Mouse (Mus musculus) heart, adult 8-10 months (tissue): ENCODE results near the gene Gbp4. TPM values are rescaled to one million over a fixed set of nuclear protein-coding genes. Genes with fewer than 3 reads are reported as not detected.
"Not testable (repeated sequence)": the region's sequence is repeated elsewhere in the genome, so short reads cannot be mapped to it uniquely, and the experiment has no call there.

Source experiments
- DNase-seq: peaks from one replicate; pipeline ENCODE4 v3.0.0; 2022; ENCODE audit warnings: low spot score
- total RNA-seq, 4 experiments: library from RNA; stranded (reverse); gene quantifications; 2 replicates each; pipeline ENCODE4 v1.2.4; 2022

Gbp4 gene
- 1 to 10 TPM; 4.1 to 6.9 (median 5.7) TPM for total RNA-seq

DNA sequence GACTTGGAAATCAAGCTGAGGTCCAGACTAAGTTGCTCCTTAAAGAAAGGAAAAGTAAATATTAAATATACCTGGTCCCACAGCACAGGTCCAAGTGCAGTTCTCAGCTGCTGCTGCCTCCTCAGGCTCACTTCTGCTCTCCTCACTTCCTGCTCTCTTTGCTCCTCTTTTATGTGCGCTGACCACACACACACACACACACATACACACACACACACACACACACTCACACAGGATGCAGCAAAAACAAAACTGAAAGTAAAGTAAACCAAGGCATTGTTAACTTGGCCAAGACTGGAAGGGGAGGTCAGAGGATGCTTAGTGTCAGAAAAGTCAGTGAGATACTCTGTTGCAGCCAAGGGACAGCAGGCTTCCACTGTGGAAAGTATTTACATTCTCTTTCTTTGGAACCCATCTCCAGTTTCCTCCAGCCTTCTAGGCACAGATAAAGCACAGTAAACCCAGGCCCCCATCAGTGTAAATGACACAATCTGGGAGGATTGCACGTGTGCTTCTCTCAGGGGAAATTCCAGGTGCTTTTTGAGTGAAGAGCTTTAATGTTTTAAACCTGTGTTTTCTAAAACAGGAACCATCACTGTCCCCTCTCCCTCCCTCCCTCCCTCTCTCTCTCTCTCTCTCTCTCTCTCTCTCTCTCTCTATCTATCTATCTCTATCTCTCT, at the start of gene Gbp4, which contains the start of the genes Gbp9 and Gbp8:
Gbp4 (minus strand) TSS at position 178 of the 680 bp plus-strand sequence.
Gbp9 (minus strand) TSS at position 131 of the 680 bp plus-strand sequence.
Gbp8 (minus strand) TSS at position 132 of the 680 bp plus-strand sequence.
- DNase-seq, result peak; percentile 56

DNA sequence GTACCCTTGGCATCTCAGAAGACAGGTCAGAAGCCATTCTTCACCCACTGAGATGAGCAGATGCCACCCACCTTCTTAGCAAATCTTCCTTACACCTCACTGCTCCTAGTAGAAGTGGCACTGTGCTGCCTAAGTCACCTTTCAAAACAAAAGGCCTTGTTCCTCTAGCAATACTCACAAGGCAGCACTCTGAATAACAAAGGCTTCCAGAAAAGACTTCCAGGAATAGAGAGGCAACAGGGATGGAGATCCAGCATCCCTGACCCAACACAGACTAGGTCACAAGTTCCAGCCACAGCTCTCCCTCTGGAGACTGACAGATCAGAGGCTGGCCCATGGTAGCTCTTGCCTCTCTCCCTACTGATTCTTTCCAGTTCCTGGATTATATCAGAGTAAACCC, 42.1 kb upstream of the Gbp4 start:
- DNase-seq, result no peak

DNA sequence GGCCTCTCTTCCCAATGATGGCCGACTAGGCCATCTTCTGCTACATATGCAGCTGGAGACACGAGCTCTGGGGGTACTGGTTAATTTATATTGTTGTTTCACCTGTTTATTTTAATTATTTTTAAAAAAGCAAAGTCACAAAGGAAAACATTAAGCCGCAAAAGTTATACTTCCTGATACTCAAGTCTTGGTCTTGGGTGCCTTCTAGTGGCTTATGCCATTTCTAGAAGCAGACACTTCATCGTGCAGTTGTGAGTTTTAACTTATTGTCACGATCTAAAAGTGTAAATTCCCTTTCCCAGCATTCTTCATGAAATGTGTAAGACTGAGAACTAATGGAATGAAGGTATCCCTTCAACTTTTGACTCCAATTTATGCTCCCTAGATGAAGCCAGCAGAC, 17.2 kb upstream of the Gbp4 start:
- DNase-seq, result no peak

DNA sequence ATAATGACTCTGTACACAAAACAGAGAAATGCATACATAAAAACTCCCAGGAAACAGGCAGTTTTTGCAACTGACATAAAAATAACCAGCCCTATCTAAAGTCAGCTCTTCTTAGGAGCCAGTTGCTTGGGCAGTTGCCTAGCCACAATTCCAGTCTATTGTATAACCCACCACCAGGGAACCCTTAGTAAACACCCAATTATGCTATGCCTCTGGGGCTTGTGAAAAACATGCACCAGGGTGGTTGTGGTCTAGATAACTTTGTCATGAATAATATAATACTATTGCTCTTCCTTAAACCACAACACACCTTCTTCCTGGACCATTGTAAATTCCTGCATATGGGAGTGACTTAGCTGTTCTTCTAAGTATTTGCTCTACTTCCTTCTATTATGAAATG, 14.7 kb upstream of the Gbp4 start:
- DNase-seq, result no peak

DNA sequence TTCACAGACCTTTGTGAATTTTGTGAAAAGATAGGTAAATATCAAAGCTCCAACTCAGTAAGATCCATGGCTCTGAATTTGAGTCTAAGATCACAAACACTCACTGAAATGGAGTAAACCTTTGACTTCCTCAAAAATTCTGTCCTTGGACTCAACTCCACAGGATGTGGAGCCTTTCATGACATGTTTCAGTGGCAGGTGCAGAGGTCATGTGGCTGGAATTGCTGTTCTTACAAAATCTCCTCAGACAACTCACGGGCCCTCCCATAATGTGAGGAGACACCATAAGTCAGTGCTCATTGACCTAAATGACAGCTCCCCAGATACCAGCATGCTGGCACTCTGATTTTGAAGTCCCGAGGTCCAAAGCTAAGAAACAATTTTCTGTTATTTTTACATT, 8.7 kb upstream of the Gbp4 start:
- DNase-seq, result not testable (repeated sequence)

DNA sequence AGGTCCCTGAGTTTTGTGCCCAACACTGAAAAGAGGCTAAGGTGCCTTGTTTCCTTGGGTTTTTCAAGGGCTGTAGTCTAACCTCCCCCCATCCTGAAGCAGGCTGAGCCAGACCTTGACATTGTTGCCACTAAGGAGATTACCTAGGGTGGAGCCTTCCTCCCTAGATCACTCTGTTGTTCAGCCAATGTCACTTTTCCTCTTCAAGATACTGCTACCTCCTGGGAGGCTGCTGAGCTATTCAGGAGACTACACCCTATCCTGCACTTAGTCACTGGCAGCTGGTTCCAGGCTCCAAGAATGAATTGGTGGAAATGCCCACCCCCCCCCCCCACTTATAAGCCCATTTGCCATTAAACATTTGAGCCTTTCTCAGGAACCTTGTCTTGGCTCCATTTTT, 7.1 kb upstream of the Gbp4 start:
- peak; percentile 64 for DNase-seq

DNA sequence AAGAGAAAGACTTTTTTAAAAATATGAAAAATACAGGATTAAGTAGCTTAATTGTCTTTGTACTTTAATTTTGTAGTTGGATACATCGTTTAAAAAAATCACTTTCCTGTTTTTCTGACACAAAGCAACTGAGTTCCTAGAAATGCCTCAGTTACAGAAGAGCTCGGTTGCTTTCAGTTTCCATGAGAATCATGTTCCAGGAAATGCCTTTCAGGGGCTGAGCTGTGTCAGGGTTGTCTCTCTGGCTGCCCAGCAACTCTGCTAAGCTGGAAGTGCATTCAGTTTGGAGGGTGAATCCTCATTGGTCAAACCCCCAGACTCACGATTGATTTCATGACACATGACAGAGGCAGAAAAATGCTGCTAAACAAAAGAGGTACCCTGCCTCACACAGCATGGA, 6.3 kb upstream of the Gbp4 start:
- peak; percentile 62 for DNase-seq

DNA sequence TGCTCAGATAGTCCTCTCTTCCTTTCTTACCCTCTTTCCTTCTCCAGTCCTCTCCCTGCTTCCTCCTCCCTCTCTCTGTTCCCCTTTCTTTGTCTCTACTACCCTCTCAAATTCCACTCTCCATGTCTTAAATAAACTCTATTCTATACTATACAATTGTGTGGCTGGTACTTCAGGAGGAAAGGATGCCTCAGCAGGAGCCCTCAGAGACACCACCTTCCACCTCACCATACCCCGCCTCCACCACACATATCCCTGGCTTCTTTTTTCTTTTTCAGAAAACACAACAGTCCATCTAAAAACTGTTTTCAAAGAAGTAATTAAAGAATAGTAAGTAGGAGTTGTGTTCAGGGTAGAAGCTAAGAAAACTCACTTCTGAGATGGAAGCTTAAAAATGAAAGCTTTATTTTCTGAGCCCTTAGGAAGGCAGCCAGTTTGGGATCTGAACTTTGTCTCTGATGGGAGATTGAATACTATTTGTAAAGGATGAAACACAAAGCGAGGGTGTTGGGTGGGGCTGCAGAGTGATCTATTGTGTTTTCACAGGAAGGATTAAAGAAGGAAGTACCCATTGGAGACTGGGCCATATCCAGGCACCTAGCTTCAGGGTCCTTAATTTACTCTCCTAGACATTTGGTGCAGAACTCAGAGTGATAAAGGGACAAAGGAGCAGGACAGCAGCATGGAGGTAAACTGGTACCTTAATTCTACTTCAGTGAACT, 864 bp upstream of the Gbp4 start:
- DNase-seq, result not testable (repeated sequence)

DNA sequence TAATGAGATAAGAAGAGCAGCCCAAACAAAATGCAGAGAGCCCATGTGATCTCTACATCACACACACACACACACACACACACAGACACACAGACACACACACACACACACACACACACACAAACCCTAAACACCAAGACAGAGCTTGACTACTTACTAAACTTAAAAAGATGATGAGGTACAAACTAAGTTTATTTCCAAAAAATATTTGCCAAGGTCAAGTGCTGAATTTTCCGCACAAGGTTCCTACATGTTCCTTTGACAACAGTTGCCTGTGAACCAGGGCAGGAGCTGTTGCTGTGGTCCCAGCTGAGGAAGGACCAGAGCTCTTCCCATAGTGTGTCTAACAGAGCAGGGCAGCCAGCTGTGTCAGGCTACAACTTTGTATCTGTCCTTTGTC, 480 bp downstream of the Gbp4 start:
- no peak for DNase-seq

DNA sequence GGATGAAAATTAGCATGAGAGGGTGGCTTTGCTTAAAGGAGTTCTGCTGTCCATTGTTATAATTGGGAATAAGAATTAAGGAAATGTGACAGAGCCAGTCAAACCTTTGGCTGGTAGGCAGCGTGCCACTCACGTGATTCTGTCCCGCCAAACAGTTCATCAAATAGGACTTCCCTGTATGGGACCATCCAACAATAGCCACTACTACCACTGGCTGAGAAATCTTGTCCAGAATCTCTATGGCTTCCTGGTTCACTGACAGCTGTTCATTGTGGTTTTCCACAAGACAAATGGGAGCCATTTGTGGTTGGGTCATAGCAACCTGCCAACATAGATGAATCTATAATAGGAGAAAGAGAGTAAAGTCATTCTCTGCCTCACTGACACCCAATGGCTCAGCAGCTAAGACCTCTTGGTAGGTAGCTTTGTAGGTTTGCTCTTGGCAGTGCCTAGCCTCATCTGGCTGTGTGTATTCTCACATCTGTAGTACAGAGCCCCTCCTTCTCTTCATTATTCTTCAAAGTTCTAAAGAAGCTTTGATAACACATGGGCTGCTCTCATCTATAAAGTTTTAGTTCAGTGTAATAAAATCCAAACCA, 2.6 kb downstream of the Gbp4 start:
- not testable (repeated sequence) for DNase-seq

DNA sequence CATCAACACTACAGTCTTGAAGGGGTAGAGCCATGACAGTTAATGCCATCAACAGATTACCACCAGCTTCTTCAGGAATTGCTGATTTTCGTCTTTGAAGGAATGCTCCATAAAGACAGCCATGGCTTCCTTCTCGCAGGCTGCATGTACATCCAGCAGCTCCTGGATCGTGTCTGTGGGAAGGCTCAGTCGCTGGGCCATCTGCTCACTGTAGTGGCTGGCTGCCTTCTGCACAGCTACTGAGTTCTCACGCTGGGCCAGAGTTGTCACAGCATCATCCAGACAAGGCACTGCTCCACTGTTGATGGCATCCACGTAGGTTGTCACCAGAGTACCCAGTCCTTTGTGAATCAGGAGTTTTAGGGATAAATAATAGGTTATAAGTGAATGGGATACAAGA, 17.7 kb downstream of the Gbp4 start:
- not testable (repeated sequence) for DNase-seq

DNA sequence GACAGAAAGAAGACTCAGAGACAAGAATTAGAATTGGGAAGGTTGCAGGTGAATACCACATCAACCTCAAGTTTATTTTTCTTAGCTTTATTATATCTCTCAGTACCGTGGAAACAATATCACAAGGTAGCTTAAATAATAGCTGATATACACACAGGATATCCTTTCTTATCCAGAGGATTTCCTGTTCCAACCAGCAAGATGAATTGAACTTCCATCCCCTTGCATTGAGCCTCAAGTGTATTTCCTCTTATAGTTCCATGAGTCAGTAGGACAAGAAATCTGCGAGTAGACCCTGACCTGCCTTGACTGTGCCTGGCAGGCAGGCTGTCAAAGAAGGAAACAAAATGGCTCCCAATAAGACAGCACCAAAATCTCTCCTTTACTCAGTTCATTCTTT, 23.6 kb downstream of the Gbp4 start:
- DNase-seq, result no peak

DNA sequence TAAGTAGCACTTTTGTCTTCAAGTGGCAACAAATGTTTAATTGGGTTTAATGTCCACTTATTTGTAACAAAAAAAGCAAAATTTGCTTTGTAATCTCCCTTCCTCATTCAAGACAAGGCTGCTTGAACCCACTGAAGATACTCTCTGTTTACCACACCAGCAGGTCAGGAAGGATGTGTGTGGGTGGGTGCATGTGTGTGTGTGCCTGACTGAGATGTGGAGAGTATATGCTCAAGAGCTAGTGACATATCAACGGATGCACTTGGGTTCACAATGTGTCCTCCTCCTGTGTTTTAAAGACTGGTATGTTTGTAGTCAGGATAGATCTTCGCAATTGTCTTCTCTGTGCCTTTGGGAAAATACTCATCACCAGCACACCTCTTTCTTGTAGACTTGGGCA, 24.7 kb downstream of the Gbp4 start:
- DNase-seq, result no peak

DNA sequence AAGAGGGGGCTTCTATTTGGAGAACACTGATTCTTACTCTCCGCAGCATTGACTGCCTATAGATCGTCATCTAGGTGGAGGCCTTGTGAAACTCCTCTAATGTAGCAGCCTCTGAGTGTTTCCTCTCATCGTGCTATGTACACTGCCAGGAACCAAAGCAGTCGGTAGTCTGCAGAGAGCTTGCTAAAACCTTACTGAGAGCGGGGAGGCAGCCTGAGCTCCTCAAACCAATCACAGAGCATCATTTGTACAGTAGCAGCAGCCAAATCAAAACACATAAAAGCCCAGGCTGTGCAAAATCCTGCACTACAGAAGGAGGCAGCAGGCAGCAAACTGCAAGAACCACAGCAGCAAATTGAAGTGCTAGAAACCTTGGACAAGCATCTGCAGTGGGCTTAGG, 25.7 kb downstream of the Gbp4 start:
- DNase-seq, result no peak

DNA sequence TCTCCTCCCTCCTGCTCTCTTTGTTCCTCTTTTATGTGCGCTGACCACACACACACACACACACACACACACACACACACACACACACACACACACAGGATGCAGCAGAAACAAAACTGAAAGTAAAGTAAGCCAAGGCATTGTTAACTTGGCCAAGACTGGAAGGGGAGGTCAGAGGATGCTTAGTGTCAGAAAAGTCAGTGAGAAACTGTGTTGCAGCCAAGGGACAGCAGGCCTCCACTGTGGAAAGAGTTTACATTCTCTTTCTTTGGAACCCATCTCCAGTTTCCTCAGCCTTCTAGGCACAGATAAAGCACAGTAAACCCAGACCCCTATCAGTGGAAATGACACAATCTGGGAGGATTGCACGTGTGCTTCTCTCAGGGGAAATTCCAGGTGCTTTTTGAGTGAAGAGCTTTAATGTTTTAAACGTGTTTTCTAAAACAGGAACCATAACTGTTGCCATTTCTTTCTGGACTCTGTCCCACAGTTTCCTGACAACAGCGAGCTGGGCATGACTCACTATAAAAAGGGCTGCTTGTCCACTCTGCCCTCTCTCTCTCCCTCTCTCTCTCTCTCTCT, 29.0 kb downstream of the Gbp4 start:
- peak; percentile 86 for DNase-seq

DNA sequence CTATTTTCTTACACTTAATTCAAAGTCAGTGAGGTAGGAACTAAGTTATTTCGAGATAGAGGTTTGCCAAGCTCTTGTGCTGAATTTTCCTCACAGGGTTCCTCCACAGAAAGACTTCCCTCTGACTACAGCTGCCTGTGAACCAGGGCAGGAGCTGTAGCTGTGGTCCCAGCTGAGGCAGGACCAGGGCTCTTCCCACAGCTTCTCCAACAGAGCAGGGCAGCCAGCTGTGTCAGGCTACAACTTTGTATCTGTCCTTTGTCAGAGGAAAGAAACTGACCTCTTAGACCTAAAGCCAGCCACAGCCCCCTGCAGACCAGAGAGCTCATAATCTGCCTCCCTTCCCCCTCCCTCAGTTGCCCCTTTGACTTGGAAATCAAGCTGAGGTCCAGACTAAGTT, 29.6 kb downstream of the Gbp4 start:
- peak; percentile 9 for DNase-seq

DNA sequence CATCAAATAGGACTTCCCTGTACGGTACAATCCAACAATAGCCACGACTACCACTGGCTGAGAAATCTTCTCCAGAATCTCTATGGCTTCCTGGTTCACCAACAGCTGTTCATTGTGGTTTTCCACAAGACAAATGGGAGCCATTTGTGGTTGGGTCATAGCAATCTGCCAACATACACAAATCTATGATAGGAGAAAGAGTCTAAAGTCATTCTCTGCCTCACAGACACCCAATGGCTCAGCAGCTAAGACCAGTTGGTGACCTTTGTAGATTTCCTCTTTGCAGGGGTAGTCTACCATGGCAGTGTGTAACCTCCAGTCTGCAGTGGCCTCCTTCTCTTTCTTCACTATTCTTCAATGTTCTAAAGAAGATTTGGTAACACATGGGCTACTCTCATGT, 33.7 kb downstream of the Gbp4 start:
- not testable (repeated sequence) for DNase-seq

DNA sequence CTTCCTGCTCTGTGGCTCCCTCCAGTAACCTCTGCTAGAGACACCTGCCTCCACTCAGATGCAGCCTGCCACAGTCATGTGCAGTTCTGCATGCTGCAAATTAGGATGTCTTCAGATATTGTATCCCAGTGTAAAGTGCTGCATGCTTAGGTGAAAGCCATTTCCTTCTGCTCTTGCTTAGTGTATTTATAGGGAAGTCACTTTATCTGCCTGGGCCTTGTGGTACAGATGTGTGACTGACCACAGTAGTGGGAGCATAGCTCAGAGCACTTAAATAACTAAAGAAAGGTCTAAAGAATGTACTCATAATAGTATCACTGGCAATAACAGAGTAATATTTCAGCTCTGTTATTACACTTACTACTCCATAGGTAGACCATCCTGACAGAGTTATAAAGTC, 57.5 kb downstream of the Gbp4 start:
- DNase-seq, result no peak

DNA sequence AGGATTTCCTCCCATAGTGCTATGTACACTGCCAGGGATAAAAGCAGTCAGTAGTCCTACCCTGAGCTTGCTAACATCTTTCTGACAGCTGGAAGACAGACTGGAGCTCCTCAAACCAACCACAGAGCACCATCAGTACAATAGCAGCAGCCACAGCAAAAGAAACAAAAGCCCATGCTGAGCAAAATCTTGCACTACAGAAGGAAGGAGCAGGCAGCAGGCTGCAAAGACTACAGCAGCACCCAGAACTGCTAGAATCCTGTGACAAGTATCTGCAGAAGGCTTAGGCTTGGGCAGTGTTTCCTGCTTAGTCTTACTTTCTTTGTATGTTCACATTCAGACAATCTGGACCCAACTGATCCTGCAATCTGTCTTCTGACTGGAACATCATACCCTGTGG, 71.0 kb downstream of the Gbp4 start:
- DNase-seq, result not testable (repeated sequence)
